ENCODE assay signal across 9 mouse cellular contexts in the genomic region with DNA sequence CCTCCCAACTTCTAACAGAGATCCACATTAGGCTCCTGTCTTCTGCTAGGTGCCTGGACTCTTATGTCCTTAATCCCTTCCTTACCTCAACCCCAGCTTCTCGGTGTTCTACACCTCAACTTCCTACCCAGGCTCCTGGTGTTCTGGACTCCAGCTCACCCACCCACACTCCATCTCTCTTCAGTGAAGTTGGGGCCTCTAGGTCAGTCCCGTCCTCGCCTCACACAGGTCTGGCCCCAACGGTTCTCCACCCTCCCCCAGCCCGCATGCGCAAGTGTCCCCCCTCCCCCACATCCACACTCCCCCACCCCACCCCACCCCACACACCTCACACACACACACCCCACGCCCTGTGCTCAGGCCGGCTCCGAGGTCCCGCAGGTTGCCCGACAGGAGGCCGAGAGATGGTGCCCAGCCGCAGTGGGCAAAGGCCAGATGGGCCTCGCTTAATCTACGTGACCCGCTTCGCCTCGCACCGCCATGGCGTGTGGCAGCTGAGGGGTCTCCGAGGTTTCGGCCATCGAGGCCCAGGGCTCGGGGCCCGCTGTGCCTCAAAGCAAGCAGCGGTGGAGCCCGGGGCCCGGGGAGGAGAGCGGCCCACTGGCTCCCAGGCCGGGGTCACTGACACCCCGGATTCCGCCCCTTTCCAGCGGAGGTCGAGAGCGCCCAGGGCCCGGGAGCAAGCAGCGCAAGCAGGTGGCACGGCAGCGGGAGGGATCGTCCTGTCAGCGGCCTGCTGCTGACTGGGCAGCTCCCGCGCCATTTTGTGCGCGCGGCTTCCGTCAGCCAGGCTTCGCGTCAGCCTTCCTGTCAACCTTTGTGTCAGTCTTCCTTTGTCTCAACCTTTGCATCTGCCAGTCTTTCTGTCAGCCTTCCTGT. TPM values are rescaled to one million over a fixed set of nuclear protein-coding genes. Genes with fewer than 3 reads are reported as not detected.
DNase-seq lines count a peak whose midpoint lies in the region; ATAC-seq and TF ChIP-seq lines count a peak whose summit lies in the region.
"Had no signal": no experiment of that assay in that cellular context is flagged by ENCODE, and none has a peak within 500 bp of the region (broad histone marks: within the 10 kb centered on the region; RNA-seq: fewer than 3 reads in every experiment).

A gene (plus strand): TSS at position 337 of the 879 bp plus-strand sequence.

- peak within 1 kb of the TSS; percentile 66 for H3K9ac ChIP-seq in hindbrain, embryonic 13.5 days
- H3K9ac ChIP-seq in midbrain, embryonic 12.5 days (replicated peaks), result peak within 1 kb of the TSS; percentile 50

- TF ChIP-seq POLR2A in thymus, adult 2 months (IDR thresholded peaks at IDR 0.05; ENCODE audit: control insufficient read depth, extremely low read depth, insufficient read depth, low read length, poor library complexity), result no peak

- 48% methylated on average over 48 of the region's 49 CpGs for WGBS in hindbrain, embryonic 13.5 days
- WGBS in midbrain, embryonic 12.5 days, result 52% methylated on average over 43 of the region's 49 CpGs
- 92% methylated on average over 49 of the region's 49 CpGs for WGBS in thymus, adult 2 months

- TF ChIP-seq CTCF in thymus, adult 2 months (IDR thresholded peaks at IDR 0.05; ENCODE audit: borderline replicate concordance, control insufficient read depth, extremely low read depth, insufficient read depth, low read length, poor library complexity), result no peak

- ATAC-seq in hindbrain, embryonic 13.5 days (ENCODE audit: low FRiP score), result peak; percentile 69
- peak; percentile 68; the same call in 1 of the 2 replicates for ATAC-seq in midbrain, embryonic 12.5 days (ENCODE audit: low FRiP score, low read depth)

- no peaks in the 10 kb centered on the region for H3K27me3 ChIP-seq in hindbrain, embryonic 13.5 days
- H3K27me3 ChIP-seq in midbrain, embryonic 12.5 days, result no peaks in the 10 kb centered on the region
- no peaks in the 10 kb centered on the region for H3K27me3 ChIP-seq in thymus, adult 2 months (ENCODE audit: control insufficient read depth, insufficient read depth, low read length)

- H3K9me3 ChIP-seq in hindbrain, embryonic 13.5 days, result no peaks in the 10 kb centered on the region
- H3K9me3 ChIP-seq in midbrain, embryonic 12.5 days, result no peaks in the 10 kb centered on the region

- intact Hi-C loops in left cerebral cortex, postnatal 4 days (cut with DNase I), result no loop called here

- H3K4me1 ChIP-seq in hindbrain, embryonic 13.5 days (replicated peaks), result peaks cover 7% of the 10 kb centered on the region
- H3K4me1 ChIP-seq in midbrain, embryonic 12.5 days, result no peaks in the 10 kb centered on the region
- peaks cover 5% of the 10 kb centered on the region; the same call in 1 of the 2 replicates for H3K4me1 ChIP-seq in thymus, adult 2 months (replicated peaks; ENCODE audit: control insufficient read depth, insufficient read depth, low read length)

- H3K4me3 ChIP-seq in hindbrain, embryonic 13.5 days, result peak within 1 kb of the TSS; percentile 31
- H3K4me3 ChIP-seq in midbrain, embryonic 12.5 days, result peak within 1 kb of the TSS; percentile 32
- H3K4me3 ChIP-seq in thymus, adult 2 months (ENCODE audit: control insufficient read depth, insufficient read depth, low read length), result no peak within 1 kb of the TSS

- no peak within 1 kb of the TSS for H3K27ac ChIP-seq in hindbrain, embryonic 13.5 days
- no peak within 1 kb of the TSS for H3K27ac ChIP-seq in midbrain, embryonic 12.5 days (replicated peaks)
- no peak within 1 kb of the TSS for H3K27ac ChIP-seq in thymus, adult 2 months (ENCODE audit: control insufficient read depth, insufficient read depth, low read length)

- H3K36me3 ChIP-seq in hindbrain, embryonic 13.5 days, result no peaks in the 10 kb centered on the region
- no peaks in the 10 kb centered on the region for H3K36me3 ChIP-seq in midbrain, embryonic 12.5 days
- H3K36me3 ChIP-seq in thymus, adult 2 months (ENCODE audit: control insufficient read depth, insufficient read depth, low read length), result no peaks in the 10 kb centered on the region

- peak; percentile 27 for DNase-seq in left cerebral cortex, postnatal 4 days
- DNase-seq in left cerebral cortex, adult 9 months (ENCODE audit: low spot score in 2 of 2), result no peak
- DNase-seq in embryo, embryonic 11 days, result peak; percentile 71
- DNase-seq in layer of hippocampus, adult 11-12 months (ENCODE audit: low spot score), result no peak
- DNase-seq in thymus, adult 2 months, result no peak
- DNase-seq in frontal cortex, postnatal 36 days (ENCODE audit: low spot score in 2 of 2), result no peak

- peak within 1 kb of the TSS; percentile 53 for H3K4me2 ChIP-seq in hindbrain, embryonic 13.5 days
- peak within 1 kb of the TSS; percentile 51 for H3K4me2 ChIP-seq in midbrain, embryonic 12.5 days (replicated peaks)

RNA-seq across cellular contexts. Expression of the gene that starts here (rescaled TPM):
- not detected for total RNA-seq in left cerebral cortex, postnatal 4 days (2021)
- polyA plus RNA-seq in hindbrain, embryonic 13.5 days (2015; fragmentation: Nextera tagmentation; extraction: Ambion mirVana), result 0.16 and 0.22 TPM in 2 replicates
- polyA plus RNA-seq in midbrain, embryonic 12.5 days (2016; fragmentation: Nextera tagmentation; extraction: Ambion mirVana), result 0.11 and 0.18 TPM in 2 replicates
- polyA plus RNA-seq in thymus, adult 2 months (2012; rRNA removed), result 0.12 TPM in 1 of 2 replicates, not detected in the other
- total RNA-seq: layer of hippocampus, postnatal 10 days had no signal

Comparison
In these comparisons a context has a peak if more than half of its experiments do, and no peak if none do; other contexts are left out.
1. Peak in DNase-seq in left cerebral cortex, postnatal 4 days; RNA of the gene not detected or under 1 TPM.
2. Peak in ATAC-seq, H3K4me3 ChIP-seq, H3K9ac ChIP-seq and H3K4me2 ChIP-seq in hindbrain, embryonic 13.5 days; RNA of the gene not detected or under 1 TPM.
3. Peak in ATAC-seq, H3K4me3 ChIP-seq, H3K9ac ChIP-seq and H3K4me2 ChIP-seq in midbrain, embryonic 12.5 days; RNA of the gene not detected or under 1 TPM.